Mouse (Mus musculus): ENCODE data around the gene Fbxw2. TPM values are rescaled to one million over a fixed set of nuclear protein-coding genes. Genes with fewer than 3 reads are reported as not detected.

Fbxw2 gene
- polyA plus RNA-seq, 1 experiment from 2014 or later: 122 TPM

Other genes with a start within 250 kb of the Fbxw2 start
- gene Gapvd1, start 71.1 kb downstream of the Fbxw2 start, polyA plus RNA-seq (2015; fragmentation: Nextera tagmentation; extraction: Ambion mirVana): 126 and 135 TPM in 2 replicates
- gene Hspa5, start 54.3 kb downstream of the Fbxw2 start, polyA plus RNA-seq (2015; fragmentation: Nextera tagmentation; extraction: Ambion mirVana): 387 and 442 TPM in 2 replicates
- 29.9 and 30.8 TPM in 2 replicates for gene Rabepk, start 26.4 kb downstream of the Fbxw2 start, polyA plus RNA-seq (2015; fragmentation: Nextera tagmentation; extraction: Ambion mirVana)
- gene Gm34653, start 6.7 kb upstream of the Fbxw2 start, polyA plus RNA-seq (2015; fragmentation: Nextera tagmentation; extraction: Ambion mirVana): not detected in 2 replicates
- gene Cutal, start 48.1 kb upstream of the Fbxw2 start, polyA plus RNA-seq (2015; fragmentation: Nextera tagmentation; extraction: Ambion mirVana): 0.17 TPM in 1 of 2 replicates, not detected in the other
- 102 and 105 TPM in 2 replicates for gene Psmd5, start 48.7 kb upstream of the Fbxw2 start, polyA plus RNA-seq (2015; fragmentation: Nextera tagmentation; extraction: Ambion mirVana)
- gene Phf19, start 87.7 kb upstream of the Fbxw2 start, polyA plus RNA-seq (2015; fragmentation: Nextera tagmentation; extraction: Ambion mirVana): 3.8 and 4.5 TPM in 2 replicates
- gene Traf1, start 135.5 kb upstream of the Fbxw2 start, polyA plus RNA-seq (2015; fragmentation: Nextera tagmentation; extraction: Ambion mirVana): 1.3 and 1.8 TPM in 2 replicates
- gene Hc, start 235.1 kb upstream of the Fbxw2 start, polyA plus RNA-seq (2015; fragmentation: Nextera tagmentation; extraction: Ambion mirVana): 0.33 and 0.72 TPM in 2 replicates